Mouse (Mus musculus): ENCODE data around the gene Aff1. TPM values are rescaled to one million over a fixed set of nuclear protein-coding genes. Genes with fewer than 3 reads are reported as not detected.
A peak's percentile ranks its signal among the peaks of the same experiment; 100 is the strongest.

Gene Aff1
- polyA plus RNA-seq, 1 experiment from 2014 or later, result 3.5 TPM

GRCm38 (mm10) chr5:103760425-103761131 lies 68.4 kb downstream of the Aff1 start:
- Histone ChIP-seq H3K4me1 (peaks cover 45% of the 10 kb centered on the region), H3K27ac (replicated peaks) (peak overlapping the region; percentile 71), H3K4me3 (peak overlapping the region; percentile 49), H3K27me3 (ENCODE audit: low read depth, poor library complexity, severe bottlenecking) (peaks cover 27% of the 10 kb centered on the region), H3K9me3 (replicated peaks) (peaks cover 2% of the 10 kb centered on the region; the same call in 1 of the 2 replicates), H3K36me3 (peaks cover 3% of the 10 kb centered on the region; the same call in 1 of the 2 replicates)
- WGBS, result 3% methylated on average over 20 of the region's 20 CpGs
- peak; percentile 49 for DNase-seq (ENCODE audit: low spot score)

- peaks cover 7% of the 10 kb centered on the region for H3K9me3 ChIP-seq (replicated peaks)
- H3K27ac ChIP-seq (replicated peaks), result no peak overlapping the region
- 88% methylated on average over 7 of the region's 7 CpGs for WGBS
- H3K4me1 ChIP-seq, result peaks cover 38% of the 10 kb centered on the region
- peaks cover 8% of the 10 kb centered on the region for H3K36me3 ChIP-seq
- no peak for DNase-seq (ENCODE audit: low spot score)
- peaks cover 15% of the 10 kb centered on the region; the same call in 1 of the 2 replicates for H3K27me3 ChIP-seq (ENCODE audit: low read depth, poor library complexity, severe bottlenecking)
- H3K4me3 ChIP-seq, result no peak overlapping the region
Observed at GRCm38 (mm10) chr5:103761754-103762153, 69.6 kb downstream of the Aff1 start.

GRCm38 (mm10) chr5:103762850-103763254 lies 70.7 kb downstream of the Aff1 start:
- 82% methylated on average over 4 of the region's 4 CpGs for WGBS
- Histone ChIP-seq H3K4me3 (no peak overlapping the region), H3K27ac (replicated peaks) (no peak overlapping the region), H3K27me3 (ENCODE audit: low read depth, poor library complexity, severe bottlenecking) (peaks cover 6% of the 10 kb centered on the region; the same call in 1 of the 2 replicates), H3K9me3 (replicated peaks) (peaks cover 7% of the 10 kb centered on the region), H3K4me1 (peaks cover 34% of the 10 kb centered on the region), H3K36me3 (peaks cover 8% of the 10 kb centered on the region)
- DNase-seq (ENCODE audit: low spot score), result no peak

- WGBS, result 95% methylated on average over 4 of the region's 4 CpGs
- no peak overlapping the region for H3K4me3 ChIP-seq
Observed at GRCm38 (mm10) chr5:103765356-103765755, 73.2 kb downstream of the Aff1 start.

GRCm38 (mm10) chr5:103765758-103766431 lies 73.7 kb downstream of the Aff1 start:
- no peak overlapping the region for H3K4me3 ChIP-seq
- H3K36me3 ChIP-seq, result peaks cover 8% of the 10 kb centered on the region
- no peak for DNase-seq (ENCODE audit: low spot score)
- H3K27ac ChIP-seq (replicated peaks), result no peak overlapping the region
- 97% methylated on average over 2 of the region's 2 CpGs for WGBS
- no peaks in the 10 kb centered on the region for H3K27me3 ChIP-seq (ENCODE audit: low read depth, poor library complexity, severe bottlenecking)
- H3K9me3 ChIP-seq (replicated peaks), result peaks cover 7% of the 10 kb centered on the region
- H3K4me1 ChIP-seq, result peaks cover 6% of the 10 kb centered on the region

More at GRCm38 (mm10) chr5:103765356-103765755, 73.2 kb downstream of the Aff1 start:
- Histone ChIP-seq H3K27me3 (ENCODE audit: low read depth, poor library complexity, severe bottlenecking) (no peaks in the 10 kb centered on the region), H3K27ac (replicated peaks) (no peak overlapping the region), H3K9me3 (replicated peaks) (peaks cover 7% of the 10 kb centered on the region), H3K36me3 (peaks cover 8% of the 10 kb centered on the region), H3K4me1 (peaks cover 12% of the 10 kb centered on the region)
- DNase-seq (ENCODE audit: low spot score), result no peak

GRCm38 (mm10) chr5:103766432-103766815 lies 74.2 kb downstream of the Aff1 start:
- H3K9me3 ChIP-seq (replicated peaks), result peaks cover 7% of the 10 kb centered on the region
- H3K4me3 ChIP-seq, result no peak overlapping the region
- no peak for DNase-seq (ENCODE audit: low spot score)
- peaks cover 8% of the 10 kb centered on the region for H3K36me3 ChIP-seq
- WGBS, result 97% methylated on average over 4 of the region's 4 CpGs
- H3K4me1 ChIP-seq, result peaks cover 10% of the 10 kb centered on the region
- H3K27me3 ChIP-seq (ENCODE audit: low read depth, poor library complexity, severe bottlenecking), result no peaks in the 10 kb centered on the region
- no peak overlapping the region for H3K27ac ChIP-seq (replicated peaks)

- 88% methylated on average over 3 of the region's 3 CpGs for WGBS
- no peak for DNase-seq (ENCODE audit: low spot score)
- Histone ChIP-seq H3K27me3 (ENCODE audit: low read depth, poor library complexity, severe bottlenecking) (no peaks in the 10 kb centered on the region), H3K4me3 (no peak overlapping the region), H3K9me3 (replicated peaks) (peaks cover 7% of the 10 kb centered on the region), H3K36me3 (peaks cover 8% of the 10 kb centered on the region), H3K27ac (replicated peaks) (no peak overlapping the region), H3K4me1 (peaks cover 30% of the 10 kb centered on the region)
Observed at GRCm38 (mm10) chr5:103768961-103769360, 76.8 kb downstream of the Aff1 start.

- H3K36me3 ChIP-seq, result peaks cover 8% of the 10 kb centered on the region
- no peaks in the 10 kb centered on the region for H3K27me3 ChIP-seq (ENCODE audit: low read depth, poor library complexity, severe bottlenecking)
- H3K27ac ChIP-seq (replicated peaks), result no peak overlapping the region
- DNase-seq (ENCODE audit: low spot score), result no peak
- peaks cover 38% of the 10 kb centered on the region for H3K4me1 ChIP-seq
- H3K9me3 ChIP-seq (replicated peaks), result peaks cover 7% of the 10 kb centered on the region
- no peak overlapping the region for H3K4me3 ChIP-seq
- 93% methylated on average over 9 of the region's 9 CpGs for WGBS
Observed at GRCm38 (mm10) chr5:103769701-103770100, 77.5 kb downstream of the Aff1 start.

GRCm38 (mm10) chr5:103770447-103771222 lies 78.5 kb downstream of the Aff1 start:
- Histone ChIP-seq H3K4me1 (peaks cover 47% of the 10 kb centered on the region), H3K27ac (replicated peaks) (0 out of 2 replicates have a peak overlapping the region, but pooled peaks have one; percentile 52), H3K36me3 (peaks cover 6% of the 10 kb centered on the region), H3K9me3 (replicated peaks) (peaks cover 7% of the 10 kb centered on the region), H3K27me3 (ENCODE audit: low read depth, poor library complexity, severe bottlenecking) (no peaks in the 10 kb centered on the region), H3K4me3 (no peak overlapping the region)
- 91% methylated on average over 6 of the region's 6 CpGs for WGBS
- DNase-seq (ENCODE audit: low spot score), result no peak

GRCm38 (mm10) chr5:103771380-103771779 lies 79.2 kb downstream of the Aff1 start:
- no peak overlapping the region for H3K4me3 ChIP-seq
- peak overlapping the region; percentile 52; the same call in 1 of the 2 replicates for H3K27ac ChIP-seq (replicated peaks)
- DNase-seq (ENCODE audit: low spot score), result no peak
- peaks cover 50% of the 10 kb centered on the region for H3K4me1 ChIP-seq
- no peaks in the 10 kb centered on the region for H3K9me3 ChIP-seq (replicated peaks)
- no peaks in the 10 kb centered on the region for H3K27me3 ChIP-seq (ENCODE audit: low read depth, poor library complexity, severe bottlenecking)
- 31% methylated on average over 6 of the region's 6 CpGs for WGBS
- no peaks in the 10 kb centered on the region for H3K36me3 ChIP-seq

GRCm38 (mm10) chr5:103772252-103772651 lies 80.1 kb downstream of the Aff1 start:
- Histone ChIP-seq H3K4me1 (peaks cover 59% of the 10 kb centered on the region), H3K9me3 (replicated peaks) (no peaks in the 10 kb centered on the region), H3K4me3 (no peak overlapping the region), H3K27ac (replicated peaks) (peak overlapping the region; percentile 89), H3K27me3 (ENCODE audit: low read depth, poor library complexity, severe bottlenecking) (no peaks in the 10 kb centered on the region), H3K36me3 (no peaks in the 10 kb centered on the region)
- 27% methylated on average over 4 of the region's 4 CpGs for WGBS
- DNase-seq (ENCODE audit: low spot score), result no peak

GRCm38 (mm10) chr5:103773100-103773552 lies 81.0 kb downstream of the Aff1 start:
- Histone ChIP-seq H3K27ac (replicated peaks) (peak overlapping the region; percentile 89), H3K27me3 (ENCODE audit: low read depth, poor library complexity, severe bottlenecking) (no peaks in the 10 kb centered on the region), H3K9me3 (replicated peaks) (no peaks in the 10 kb centered on the region), H3K36me3 (no peaks in the 10 kb centered on the region), H3K4me1 (peaks cover 68% of the 10 kb centered on the region), H3K4me3 (peak overlapping the region; percentile 37)
- 2% methylated on average over 5 of the region's 5 CpGs for WGBS
- peak; percentile 70 for DNase-seq (ENCODE audit: low spot score)
